Mouse (Mus musculus) embryo, embryonic 11.5 days (tissue): ENCODE data around the gene Lipt1.
A peak's percentile ranks its signal among the peaks of the same experiment; 100 is the strongest.

Experiments used
- DNase-seq: peaks from one replicate; pipeline ENCODE4 v3.0.0-alpha.2; 2012; ENCODE audit warnings: low read depth, low spot score

Lipt1 gene

GRCm38 (mm10) chr1:37871704-37872103 lies at the start of gene Lipt1:
Gene Lipt1 (plus strand): TSS chr1:37871738.
- no peak for DNase-seq

DNA sequence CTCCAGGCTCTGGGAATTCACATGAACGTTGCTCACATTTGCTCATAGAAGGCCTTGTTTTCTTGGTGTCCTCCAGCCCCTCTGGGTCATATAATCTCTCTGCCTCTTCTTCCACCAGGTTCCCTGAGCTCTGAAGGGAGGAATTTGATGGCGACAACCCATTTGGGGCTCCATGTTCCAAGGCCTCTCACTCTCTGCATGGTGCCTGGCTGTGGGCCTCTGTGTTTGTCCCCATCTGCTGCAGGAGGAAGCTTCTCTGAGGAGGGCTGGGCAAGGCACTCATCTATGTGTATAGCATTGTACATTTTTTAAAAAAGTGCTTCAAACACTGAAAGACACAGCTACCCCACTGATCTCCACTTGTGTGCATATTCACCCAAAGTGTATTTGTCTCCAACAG lies 39.9 kb upstream of the Lipt1 start:
- no peak for DNase-seq

DNA sequence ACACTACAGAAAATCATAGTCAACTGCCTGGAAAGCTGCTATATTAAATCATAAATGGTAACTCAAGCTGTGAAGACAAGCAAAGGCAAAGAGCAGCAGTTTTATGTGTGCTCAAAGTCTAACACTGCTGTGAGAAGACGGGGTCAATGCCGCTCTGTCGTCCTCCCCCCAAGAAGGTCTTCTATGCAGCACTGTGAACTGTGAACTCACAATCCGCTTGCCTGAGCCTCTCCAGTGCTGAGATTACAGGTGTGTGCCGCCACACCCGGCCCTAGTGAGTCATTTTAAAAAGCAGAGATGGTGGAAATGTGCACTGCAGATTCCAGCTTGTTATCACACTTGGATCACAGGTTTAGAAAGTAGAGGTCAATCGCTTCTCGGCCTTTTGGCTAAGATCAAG lies 24.7 kb upstream of the Lipt1 start:
- DNase-seq = no peak

- no peak for DNase-seq
Measured at GRCm38 (mm10) chr1:37850696-37851095, 20.8 kb upstream of the Lipt1 start.

- DNase-seq = peak; percentile 98
Measured at GRCm38 (mm10) chr1:37864511-37865400, 6.8 kb upstream of the Lipt1 start.

DNA sequence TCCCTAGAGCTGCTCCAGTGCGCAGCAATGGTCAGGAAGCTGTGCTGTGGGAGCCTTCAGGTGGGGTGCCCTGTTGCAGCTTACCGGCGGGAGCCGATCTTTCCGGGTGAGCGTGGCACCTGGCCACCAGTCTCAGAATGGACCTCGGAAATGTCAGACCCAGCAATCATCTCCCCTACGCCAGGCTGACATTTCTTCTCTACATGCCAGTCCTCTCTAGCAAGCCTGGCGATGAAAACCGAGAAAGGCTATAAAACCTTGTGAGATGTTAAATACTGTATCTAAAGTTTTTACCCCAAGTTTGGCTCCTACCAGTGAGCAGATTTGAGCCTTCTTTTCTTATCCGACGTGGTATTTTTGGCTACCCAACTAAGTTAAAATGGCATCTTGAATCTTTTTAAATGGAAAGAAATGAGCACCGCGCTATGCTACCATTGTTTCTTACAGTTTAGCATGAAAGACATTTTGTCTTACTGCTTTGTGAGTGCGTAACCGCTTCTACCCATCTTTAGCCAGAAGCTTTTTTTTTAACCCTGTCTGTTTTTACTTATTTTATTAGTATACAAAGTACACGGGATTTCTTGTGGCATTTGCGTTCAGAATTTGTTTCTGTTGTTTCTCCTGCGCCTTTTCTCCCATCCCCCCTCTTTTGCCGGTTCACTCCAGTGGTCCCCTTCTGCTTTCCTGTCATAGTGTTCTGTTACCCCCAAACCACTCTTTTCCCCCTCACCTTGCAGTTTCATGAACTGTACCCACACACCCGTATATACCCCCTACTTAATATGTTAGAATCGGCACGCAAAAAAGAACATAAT lies 5.9 kb upstream of the Lipt1 start:
- DNase-seq = no peak

DNA sequence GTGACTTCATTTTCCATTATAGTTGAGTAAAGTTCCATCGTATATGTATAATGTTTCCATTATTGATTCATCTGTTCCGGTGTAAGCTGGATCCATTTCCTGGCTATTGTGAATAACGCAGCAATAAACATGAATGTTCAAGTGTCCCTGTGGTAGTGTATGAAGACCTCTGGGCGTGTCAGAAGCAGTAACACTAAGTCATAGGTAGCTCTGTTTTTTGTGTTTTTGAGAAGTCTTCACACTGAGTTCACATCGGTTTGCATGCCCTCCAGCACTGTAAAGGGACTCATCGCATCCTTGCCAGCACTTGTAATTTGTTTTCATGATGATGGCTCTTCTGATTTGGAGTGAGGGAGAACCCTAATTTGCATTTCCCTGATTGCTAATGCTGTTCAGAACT lies 5.3 kb upstream of the Lipt1 start, which contains the start of gene Tsga10:
Tsga10 (minus strand) TSS at position 144 of the 400 bp plus-strand sequence.
- no peak for DNase-seq

GRCm38 (mm10) chr1:37867056-37867455 lies 4.5 kb upstream of the Lipt1 start:
- no peak for DNase-seq

- DNase-seq = no peak
Measured at GRCm38 (mm10) chr1:37867684-37868322, 3.7 kb upstream of the Lipt1 start.

- no peak for DNase-seq
Measured at GRCm38 (mm10) chr1:37868640-37869039, 2.9 kb upstream of the Lipt1 start.

- DNase-seq = no peak
Measured at GRCm38 (mm10) chr1:37869362-37869761, 2.2 kb upstream of the Lipt1 start.

- DNase-seq = peak; percentile 62
Measured at GRCm38 (mm10) chr1:37872131-37873067, 861 bp downstream of the Lipt1 start.

- DNase-seq = no peak
Measured at GRCm38 (mm10) chr1:37873157-37873556, 1.6 kb downstream of the Lipt1 start.

- DNase-seq = no peak
Measured at GRCm38 (mm10) chr1:37877736-37878460, 6.4 kb downstream of the Lipt1 start.

DNA sequence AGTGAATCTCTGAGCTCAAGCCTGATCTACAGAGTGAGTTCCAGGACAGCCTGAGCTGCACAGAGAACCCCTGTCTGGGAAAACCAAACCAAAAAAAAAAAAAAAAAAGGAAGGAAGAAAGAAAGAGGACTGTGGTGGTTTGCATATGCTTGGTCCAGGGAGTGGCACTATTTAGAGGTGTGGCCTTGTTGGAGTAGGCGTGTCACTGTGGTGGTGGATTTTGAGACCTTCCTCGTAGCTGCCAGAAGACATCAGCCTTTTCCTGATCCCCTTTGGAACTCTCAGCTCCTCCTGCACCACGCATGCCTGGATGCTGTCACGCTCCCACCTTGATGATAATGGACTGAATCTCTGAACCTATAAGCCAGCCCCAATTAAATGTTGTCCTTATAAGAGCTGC lies 11.9 kb downstream of the Lipt1 start:
- no peak for DNase-seq

DNA sequence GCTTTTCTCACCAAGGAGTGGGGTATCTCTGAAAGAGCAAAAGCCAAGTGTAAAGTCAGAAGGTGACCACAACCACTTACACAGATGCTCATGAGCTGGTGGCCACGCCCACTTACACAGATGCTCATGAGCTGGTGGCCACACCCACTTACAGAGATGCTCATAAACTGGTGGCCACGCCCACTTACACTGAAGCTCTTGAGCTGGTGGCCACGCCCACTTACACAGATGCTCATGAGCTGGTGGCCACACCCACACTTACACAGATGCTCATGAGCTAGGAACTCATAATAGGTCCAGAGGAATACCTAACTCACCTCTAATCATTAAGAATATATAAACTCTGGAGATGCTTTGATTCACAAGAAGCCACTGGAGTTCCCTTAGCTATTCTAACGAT lies 12.9 kb downstream of the Lipt1 start:
- no peak for DNase-seq

- DNase-seq = no peak
Measured at GRCm38 (mm10) chr1:37889206-37889605, 17.7 kb downstream of the Lipt1 start.

DNA sequence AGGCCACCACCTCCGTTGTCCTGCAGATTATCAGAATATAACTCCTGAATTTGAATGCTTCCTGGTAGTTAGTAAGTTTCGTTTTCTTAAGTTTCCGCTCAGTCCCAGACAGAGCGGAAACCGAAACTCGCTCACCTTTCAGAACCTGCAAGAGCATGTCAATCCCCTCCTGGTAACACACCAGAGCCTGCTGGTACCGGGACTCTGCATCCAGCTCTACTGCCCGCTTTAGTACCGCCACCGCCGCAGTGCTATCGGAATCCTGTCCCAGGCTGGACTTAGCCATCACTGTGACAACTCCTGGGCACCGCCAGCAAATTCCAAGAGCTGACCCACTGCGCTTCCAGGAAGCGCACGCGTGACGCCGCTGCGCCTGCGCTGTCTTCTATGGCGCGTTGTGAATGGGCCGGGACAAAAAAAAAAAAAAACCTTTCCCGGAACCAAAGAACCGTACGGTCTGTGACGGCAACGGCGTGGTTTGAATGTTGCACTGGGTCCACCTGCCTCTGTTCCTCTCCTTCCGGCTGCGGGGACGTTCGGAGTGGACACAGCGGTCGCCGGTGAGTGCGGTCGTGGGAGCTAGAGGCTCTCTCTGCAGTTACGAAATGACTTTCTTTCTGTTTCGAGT lies 18.6 kb downstream of the Lipt1 start, which contains the start of the genes Mitd1 and Mrpl30:
Mitd1 (minus strand) TSS at position 387 of the 628 bp plus-strand sequence.
Mrpl30 (plus strand) TSS at position 453 of the 628 bp plus-strand sequence.
- DNase-seq = peak; percentile 89

GRCm38 (mm10) chr1:37891400-37891799 lies 19.9 kb downstream of the Lipt1 start:
- no peak for DNase-seq

DNA sequence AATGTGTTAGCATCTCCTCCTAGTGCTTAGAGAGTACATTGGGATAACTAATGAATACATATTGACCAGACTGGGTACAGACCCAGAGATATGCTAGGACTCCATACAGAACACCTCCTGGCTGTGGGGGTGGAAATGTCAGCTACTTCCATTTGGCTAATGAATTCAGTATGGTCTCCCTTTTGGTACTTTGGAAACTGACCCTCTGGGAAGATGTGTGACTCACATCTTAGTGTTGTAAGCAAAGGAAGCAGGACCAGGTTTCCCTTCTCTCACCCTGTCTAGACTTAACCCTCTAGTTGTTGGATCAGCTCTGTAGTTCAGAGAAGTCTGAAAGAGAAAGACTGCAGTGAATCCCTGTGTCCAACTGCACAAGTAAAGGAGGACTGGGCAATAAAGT lies 23.1 kb downstream of the Lipt1 start:
- no peak for DNase-seq
